Mouse (Mus musculus): Measurements from ENCODE around the gene Tuba3b.

Tuba3b gene

GRCm38 (mm10) chr6:145640971-145641506 is 25.5 kb downstream of the Tuba3b start:
- Histone ChIP-seq H3K9me3 (ENCODE audit: low read length) (peaks cover 14% of the 10 kb centered on the region), H3K4me1 (replicated peaks; ENCODE audit: low read depth, low read length) (no peaks in the 10 kb centered on the region), H3K27me3 (ENCODE audit: insufficient read depth, low read length) (0 out of 2 replicates have a peak, but pooled peaks cover 4% of the 10 kb centered on the region), H3K4me3 (replicated peaks; ENCODE audit: low read length) (no peak overlapping the region), H3K36me3 (ENCODE audit: insufficient read depth, low read length) (no peaks in the 10 kb centered on the region)
- TF ChIP-seq NANOG (IDR thresholded peaks at IDR 0.05; ENCODE audit: borderline replicate concordance, low read length), result no peak
- TF ChIP-seq CTCF (conservative IDR thresholded peaks at IDR 0.05; ENCODE audit: low read length), result no peak

GRCm38 (mm10) chr6:145651976-145652375 is 36.4 kb downstream of the Tuba3b start:
- Histone ChIP-seq H3K27me3 (ENCODE audit: insufficient read depth, low read length) (no peaks in the 10 kb centered on the region), H3K9me3 (ENCODE audit: low read length) (no peaks in the 10 kb centered on the region), H3K4me1 (replicated peaks; ENCODE audit: low read depth, low read length) (no peaks in the 10 kb centered on the region), H3K36me3 (ENCODE audit: insufficient read depth, low read length) (no peaks in the 10 kb centered on the region), H3K4me3 (replicated peaks; ENCODE audit: low read length) (no peak overlapping the region)
- TF ChIP-seq POU5F1 (IDR thresholded peaks at IDR 0.05; ENCODE audit: borderline replicate concordance, low read length) (no peak), NANOG (IDR thresholded peaks at IDR 0.05; ENCODE audit: borderline replicate concordance, low read length) (no peak), CTCF (conservative IDR thresholded peaks at IDR 0.05; ENCODE audit: low read length) (no peak)

GRCm38 (mm10) chr6:145652986-145653385 is 37.4 kb downstream of the Tuba3b start:
- no peaks in the 10 kb centered on the region for H3K9me3 ChIP-seq (ENCODE audit: low read length)
- H3K36me3 ChIP-seq (ENCODE audit: insufficient read depth, low read length), result no peaks in the 10 kb centered on the region
- H3K4me3 ChIP-seq (replicated peaks; ENCODE audit: low read length), result no peak overlapping the region
- H3K27me3 ChIP-seq (ENCODE audit: insufficient read depth, low read length), result no peaks in the 10 kb centered on the region
- H3K4me1 ChIP-seq (replicated peaks; ENCODE audit: low read depth, low read length), result no peaks in the 10 kb centered on the region
- TF ChIP-seq NANOG (IDR thresholded peaks at IDR 0.05; ENCODE audit: borderline replicate concordance, low read length) (no peak), POU5F1 (IDR thresholded peaks at IDR 0.05; ENCODE audit: borderline replicate concordance, low read length) (no peak), CTCF (conservative IDR thresholded peaks at IDR 0.05; ENCODE audit: low read length) (no peak)

- no peak for TF ChIP-seq POU5F1 (IDR thresholded peaks at IDR 0.05; ENCODE audit: borderline replicate concordance, low read length)
Observed at GRCm38 (mm10) chr6:145653626-145654025, 38.1 kb downstream of the Tuba3b start.

GRCm38 (mm10) chr6:145654062-145654836 is 38.7 kb downstream of the Tuba3b start:
- TF ChIP-seq CTCF (conservative IDR thresholded peaks at IDR 0.05; ENCODE audit: low read length) (no peak), POU5F1 (IDR thresholded peaks at IDR 0.05; ENCODE audit: borderline replicate concordance, low read length) (no peak), NANOG (IDR thresholded peaks at IDR 0.05; ENCODE audit: borderline replicate concordance, low read length) (no peak)
- Histone ChIP-seq H3K27me3 (ENCODE audit: insufficient read depth, low read length) (no peaks in the 10 kb centered on the region), H3K36me3 (ENCODE audit: insufficient read depth, low read length) (no peaks in the 10 kb centered on the region), H3K4me1 (replicated peaks; ENCODE audit: low read depth, low read length) (no peaks in the 10 kb centered on the region), H3K9me3 (ENCODE audit: low read length) (no peaks in the 10 kb centered on the region), H3K4me3 (replicated peaks; ENCODE audit: low read length) (no peak overlapping the region)

More at GRCm38 (mm10) chr6:145653626-145654025, 38.1 kb downstream of the Tuba3b start:
- Histone ChIP-seq H3K4me1 (replicated peaks; ENCODE audit: low read depth, low read length) (no peaks in the 10 kb centered on the region), H3K27me3 (ENCODE audit: insufficient read depth, low read length) (no peaks in the 10 kb centered on the region), H3K36me3 (ENCODE audit: insufficient read depth, low read length) (no peaks in the 10 kb centered on the region), H3K9me3 (ENCODE audit: low read length) (no peaks in the 10 kb centered on the region), H3K4me3 (replicated peaks; ENCODE audit: low read length) (no peak overlapping the region)

- H3K4me3 ChIP-seq (replicated peaks; ENCODE audit: low read length), result no peak overlapping the region
- no peaks in the 10 kb centered on the region for H3K9me3 ChIP-seq (ENCODE audit: low read length)
- H3K36me3 ChIP-seq (ENCODE audit: insufficient read depth, low read length), result no peaks in the 10 kb centered on the region
- H3K27me3 ChIP-seq (ENCODE audit: insufficient read depth, low read length), result no peaks in the 10 kb centered on the region
- TF ChIP-seq CTCF (conservative IDR thresholded peaks at IDR 0.05; ENCODE audit: low read length) (peak; percentile 57), NANOG (IDR thresholded peaks at IDR 0.05; ENCODE audit: borderline replicate concordance, low read length) (no peak)
- H3K4me1 ChIP-seq (replicated peaks; ENCODE audit: low read depth, low read length), result no peaks in the 10 kb centered on the region
Observed at GRCm38 (mm10) chr6:145655678-145656077, 40.1 kb downstream of the Tuba3b start.

- no peaks in the 10 kb centered on the region for H3K9me3 ChIP-seq (ENCODE audit: low read length)
- TF ChIP-seq CTCF (conservative IDR thresholded peaks at IDR 0.05; ENCODE audit: low read length), result peak; percentile 91
- TF ChIP-seq NANOG (IDR thresholded peaks at IDR 0.05; ENCODE audit: borderline replicate concordance, low read length), result no peak
- H3K36me3 ChIP-seq (ENCODE audit: insufficient read depth, low read length), result no peaks in the 10 kb centered on the region
- no peaks in the 10 kb centered on the region for H3K4me1 ChIP-seq (replicated peaks; ENCODE audit: low read depth, low read length)
- no peak overlapping the region for H3K4me3 ChIP-seq (replicated peaks; ENCODE audit: low read length)
- H3K27me3 ChIP-seq (ENCODE audit: insufficient read depth, low read length), result no peaks in the 10 kb centered on the region
Observed at GRCm38 (mm10) chr6:145656740-145657591, 41.4 kb downstream of the Tuba3b start.

GRCm38 (mm10) chr6:145659116-145659515 is 43.6 kb downstream of the Tuba3b start:
- no peaks in the 10 kb centered on the region for H3K4me1 ChIP-seq (replicated peaks; ENCODE audit: low read depth, low read length)
- H3K27me3 ChIP-seq (ENCODE audit: insufficient read depth, low read length), result no peaks in the 10 kb centered on the region
- H3K9me3 ChIP-seq (ENCODE audit: low read length), result no peaks in the 10 kb centered on the region
- H3K36me3 ChIP-seq (ENCODE audit: insufficient read depth, low read length), result no peaks in the 10 kb centered on the region
- TF ChIP-seq POU5F1 (IDR thresholded peaks at IDR 0.05; ENCODE audit: borderline replicate concordance, low read length) (no peak), CTCF (conservative IDR thresholded peaks at IDR 0.05; ENCODE audit: low read length) (no peak), NANOG (IDR thresholded peaks at IDR 0.05; ENCODE audit: borderline replicate concordance, low read length) (no peak)
- H3K4me3 ChIP-seq (replicated peaks; ENCODE audit: low read length), result no peak overlapping the region

Data from E14TG2a.4 (cell line).